Mouse (Mus musculus): ENCODE data around the gene Bhlha9. TPM values are rescaled to one million over a fixed set of nuclear protein-coding genes. Genes with fewer than 3 reads are reported as not detected.

Bhlha9 gene
- polyA plus RNA-seq, 1 experiment, result not detected

DNA sequence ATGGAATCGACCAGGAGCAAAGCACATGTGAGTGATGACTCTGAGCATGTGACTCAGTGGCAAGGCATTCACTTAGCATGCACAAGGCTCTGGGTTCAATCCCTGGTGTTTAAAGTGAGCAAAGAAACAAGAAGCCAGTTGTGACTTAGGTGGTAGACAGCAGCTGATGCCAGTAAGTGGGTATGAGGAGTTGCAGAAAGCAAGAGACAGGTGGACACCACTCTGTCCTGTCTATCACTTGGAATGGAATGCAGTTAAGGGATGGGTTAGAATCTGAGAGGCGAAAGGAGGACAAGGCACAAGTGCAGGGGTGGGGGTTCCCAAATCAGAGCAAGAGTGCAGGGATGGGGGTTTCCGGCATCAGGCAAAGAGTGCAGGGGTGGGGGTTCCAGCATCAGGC lies 19.8 kb downstream of the Bhlha9 start:
- Histone ChIP-seq H3K4me3 (ENCODE audit: insufficient read depth, low read length) (no peak overlapping the region), H3K27ac (ENCODE audit: insufficient read depth, low read depth, low read length) (no peak overlapping the region), H3K4me1 (ENCODE audit: control insufficient read depth, insufficient read depth, low read length) (no peaks in the 10 kb centered on the region)
- TF ChIP-seq CTCF (IDR thresholded peaks at IDR 0.05; ENCODE audit: low read depth, low read length) (no peak), POLR2A (IDR thresholded peaks at IDR 0.05; ENCODE audit: borderline replicate concordance, low read depth, low read length) (no peak)

DNA sequence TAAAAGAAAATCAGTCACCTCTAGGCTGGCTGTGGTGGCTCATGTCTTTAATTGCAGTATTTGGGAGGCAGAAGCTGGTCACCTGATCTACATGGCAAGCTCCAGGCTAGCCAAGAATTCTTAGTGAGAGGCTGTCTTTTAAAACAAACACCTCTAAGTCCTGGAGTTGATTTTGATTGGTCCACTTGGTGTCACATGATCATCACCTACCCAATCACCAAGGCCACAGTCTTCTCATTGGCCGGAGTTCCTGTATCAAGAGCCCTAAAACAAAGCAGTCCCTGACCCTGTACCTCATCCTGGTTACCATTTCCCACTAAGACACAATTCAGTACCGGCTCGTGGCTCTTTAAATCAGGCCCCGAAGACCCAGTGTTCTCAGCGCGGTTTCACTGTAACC lies 23.5 kb downstream of the Bhlha9 start:
- H3K27ac ChIP-seq (ENCODE audit: insufficient read depth, low read depth, low read length), result no peak overlapping the region
- no peaks in the 10 kb centered on the region; the same call in 1 of the 2 replicates for H3K4me1 ChIP-seq (ENCODE audit: control insufficient read depth, insufficient read depth, low read length)
- H3K4me3 ChIP-seq (ENCODE audit: insufficient read depth, low read length), result no peak overlapping the region
- no peak for TF ChIP-seq POLR2A (IDR thresholded peaks at IDR 0.05; ENCODE audit: borderline replicate concordance, low read depth, low read length)
- TF ChIP-seq CTCF (IDR thresholded peaks at IDR 0.05; ENCODE audit: low read depth, low read length), result no peak

DNA sequence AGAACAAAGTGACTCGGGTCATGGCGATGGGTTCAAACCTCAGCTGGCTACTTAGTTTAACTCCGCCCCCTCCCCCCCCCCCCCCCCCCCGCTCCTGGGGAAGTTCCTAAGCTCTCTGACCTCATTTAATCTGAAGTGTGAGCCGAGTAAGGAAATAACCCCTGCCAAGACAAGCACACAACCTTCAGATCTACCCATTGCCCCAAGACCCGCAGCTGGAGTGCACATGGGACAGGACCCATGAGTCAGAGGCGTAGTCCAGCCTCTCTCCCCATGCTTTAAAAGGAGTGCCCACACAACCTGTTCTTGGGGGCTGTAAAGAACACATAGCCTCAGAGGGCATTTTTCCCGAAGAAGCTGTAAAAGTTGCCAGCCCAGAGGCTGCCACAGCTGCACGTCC lies 27.4 kb downstream of the Bhlha9 start:
- Histone ChIP-seq H3K4me3 (ENCODE audit: insufficient read depth, low read length) (no peak overlapping the region), H3K27ac (ENCODE audit: insufficient read depth, low read depth, low read length) (no peak overlapping the region), H3K4me1 (ENCODE audit: control insufficient read depth, insufficient read depth, low read length) (no peaks in the 10 kb centered on the region; the same call in 1 of the 2 replicates)
- TF ChIP-seq CTCF (IDR thresholded peaks at IDR 0.05; ENCODE audit: low read depth, low read length) (no peak), POLR2A (IDR thresholded peaks at IDR 0.05; ENCODE audit: borderline replicate concordance, low read depth, low read length) (no peak)

DNA sequence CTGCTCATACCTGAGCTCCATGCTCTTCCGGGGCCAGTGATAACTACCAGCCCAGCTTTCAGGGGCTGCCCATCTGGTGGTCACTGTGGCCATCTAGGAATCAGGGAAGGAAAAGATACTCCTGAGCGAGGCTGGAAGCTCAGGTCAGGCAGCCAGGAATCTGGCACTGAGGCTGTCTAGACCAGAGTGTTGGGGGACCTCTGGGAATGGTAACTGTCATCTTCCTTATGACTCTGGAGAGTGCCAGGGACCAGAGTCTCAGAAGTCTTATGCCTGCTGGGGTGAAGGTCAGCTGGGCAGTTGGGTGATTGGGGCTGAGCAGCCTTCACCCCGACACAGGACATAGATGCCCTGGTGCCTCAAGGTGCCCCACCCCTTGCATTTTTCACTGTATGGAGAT lies 35.4 kb downstream of the Bhlha9 start:
- Histone ChIP-seq H3K4me1 (ENCODE audit: control insufficient read depth, insufficient read depth, low read length) (0 out of 2 replicates have a peak, but pooled peaks cover 2% of the 10 kb centered on the region), H3K4me3 (ENCODE audit: insufficient read depth, low read length) (no peak overlapping the region), H3K27ac (ENCODE audit: insufficient read depth, low read depth, low read length) (no peak overlapping the region)
- TF ChIP-seq POLR2A (IDR thresholded peaks at IDR 0.05; ENCODE audit: borderline replicate concordance, low read depth, low read length), result no peak
- no peak for TF ChIP-seq CTCF (IDR thresholded peaks at IDR 0.05; ENCODE audit: low read depth, low read length)

DNA sequence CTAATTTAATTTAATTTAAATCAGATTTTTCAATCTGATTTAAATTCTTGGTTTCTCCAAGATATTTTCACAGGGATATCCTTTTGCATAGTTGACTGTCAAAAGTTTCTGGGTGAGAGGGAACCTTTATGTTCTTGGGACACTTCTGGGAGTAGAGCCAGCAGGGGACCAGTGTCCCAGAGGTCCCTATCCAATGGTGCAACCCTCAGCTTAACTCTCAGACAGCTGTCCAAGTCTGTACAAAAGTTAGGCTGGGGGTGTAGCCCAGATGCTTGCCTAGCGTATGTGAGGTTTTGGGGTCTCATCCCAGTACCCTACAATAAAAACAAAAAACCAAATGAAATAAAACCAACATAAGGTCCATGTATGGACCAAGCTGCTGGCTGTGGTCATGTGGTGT lies 35.8 kb downstream of the Bhlha9 start:
- H3K4me1 ChIP-seq (ENCODE audit: control insufficient read depth, insufficient read depth, low read length), result 0 out of 2 replicates have a peak, but pooled peaks cover 2% of the 10 kb centered on the region
- TF ChIP-seq POLR2A (IDR thresholded peaks at IDR 0.05; ENCODE audit: borderline replicate concordance, low read depth, low read length) (no peak), CTCF (IDR thresholded peaks at IDR 0.05; ENCODE audit: low read depth, low read length) (no peak)
- no peak overlapping the region for H3K4me3 ChIP-seq (ENCODE audit: insufficient read depth, low read length)
- no peak overlapping the region for H3K27ac ChIP-seq (ENCODE audit: insufficient read depth, low read depth, low read length)

DNA sequence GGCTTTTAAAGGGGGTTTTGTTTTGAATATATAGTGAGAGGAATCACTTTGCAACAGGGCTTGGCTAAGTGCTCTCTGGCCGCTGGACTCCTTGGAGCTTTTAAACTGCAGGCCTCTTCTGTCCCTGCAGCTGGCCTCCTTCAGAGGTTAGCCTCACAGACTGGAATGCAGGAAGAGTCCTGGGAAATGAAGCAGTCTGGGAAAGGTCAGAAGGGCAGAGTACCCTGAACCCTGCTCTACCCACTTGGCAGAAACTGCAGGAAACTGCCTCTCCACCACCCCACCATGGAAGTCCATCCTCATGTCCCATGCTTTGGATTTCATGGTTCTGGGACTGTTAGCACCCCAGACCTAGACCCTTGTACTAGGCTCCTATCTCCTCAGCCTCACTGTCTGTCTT lies 36.6 kb downstream of the Bhlha9 start:
- TF ChIP-seq CTCF (IDR thresholded peaks at IDR 0.05; ENCODE audit: low read depth, low read length), result no peak
- no peak for TF ChIP-seq POLR2A (IDR thresholded peaks at IDR 0.05; ENCODE audit: borderline replicate concordance, low read depth, low read length)
- Histone ChIP-seq H3K4me1 (ENCODE audit: control insufficient read depth, insufficient read depth, low read length) (0 out of 2 replicates have a peak, but pooled peaks cover 2% of the 10 kb centered on the region), H3K4me3 (ENCODE audit: insufficient read depth, low read length) (no peak overlapping the region), H3K27ac (ENCODE audit: insufficient read depth, low read depth, low read length) (no peak overlapping the region)

DNA sequence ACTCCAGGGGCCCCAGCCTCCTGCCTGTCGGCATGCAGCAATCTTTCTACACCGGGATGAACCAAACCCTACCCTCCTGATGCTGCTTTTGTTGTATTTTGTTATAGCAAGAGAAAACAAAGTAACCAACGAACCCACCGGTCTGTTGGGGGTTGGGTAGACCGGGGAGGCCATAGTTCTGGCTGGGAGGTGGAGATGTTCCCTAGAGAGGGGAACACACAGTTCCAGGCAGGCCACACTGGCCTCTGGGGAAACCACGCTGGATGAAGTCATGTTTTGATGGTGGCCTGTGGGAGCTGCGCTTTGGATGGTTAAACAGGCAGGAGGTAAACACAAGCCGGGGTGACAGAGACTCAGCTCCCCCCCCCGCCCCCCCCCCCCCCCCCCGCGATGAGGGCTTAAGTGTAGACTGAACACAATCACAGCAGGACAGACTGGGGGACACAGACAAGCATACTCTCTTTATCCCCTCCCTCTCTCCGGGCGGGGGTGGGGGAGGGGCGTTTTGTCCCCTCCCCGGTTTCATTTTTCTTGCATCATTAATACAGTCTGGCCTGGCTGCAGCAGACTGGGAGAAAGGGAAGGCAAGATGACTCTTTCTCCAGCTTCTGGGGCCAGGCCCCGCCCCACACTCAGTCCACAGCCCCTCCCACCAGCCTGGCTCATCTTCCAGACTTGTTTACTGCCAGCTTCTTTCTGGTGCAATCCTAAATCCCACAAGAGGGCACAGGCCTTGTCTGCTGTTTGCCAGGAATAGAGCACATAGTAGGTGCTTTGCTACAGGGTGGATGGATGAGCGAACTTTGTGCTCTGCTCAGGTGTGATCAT lies 37.6 kb downstream of the Bhlha9 start:
- Histone ChIP-seq H3K4me1 (ENCODE audit: control insufficient read depth, insufficient read depth, low read length) (0 out of 2 replicates have a peak, but pooled peaks cover 2% of the 10 kb centered on the region), H3K27ac (ENCODE audit: insufficient read depth, low read depth, low read length) (no peak overlapping the region), H3K4me3 (ENCODE audit: insufficient read depth, low read length) (no peak overlapping the region)
- TF ChIP-seq CTCF (IDR thresholded peaks at IDR 0.05; ENCODE audit: low read depth, low read length) (no peak), POLR2A (IDR thresholded peaks at IDR 0.05; ENCODE audit: borderline replicate concordance, low read depth, low read length) (no peak)

DNA sequence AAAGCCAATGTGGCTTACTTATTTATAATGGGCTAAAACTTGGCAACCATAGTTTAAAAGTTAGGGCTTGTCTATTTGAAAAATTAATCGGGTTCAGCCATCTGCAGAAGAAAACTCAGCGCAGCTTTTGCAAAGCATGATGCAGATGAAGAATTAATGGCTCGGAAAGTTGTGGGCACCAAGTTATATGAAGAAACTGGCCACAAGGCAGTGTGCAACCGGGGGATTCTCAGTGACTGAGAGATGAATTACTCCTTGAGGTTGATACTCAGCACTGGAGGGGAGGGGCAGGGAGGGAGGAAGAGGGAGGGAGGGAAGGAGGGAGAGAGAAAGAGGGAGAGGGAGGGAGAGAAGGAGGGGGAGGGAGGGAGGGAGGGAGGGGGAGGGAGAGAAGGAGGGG lies 44.7 kb downstream of the Bhlha9 start:
- no peak overlapping the region for H3K4me3 ChIP-seq (ENCODE audit: insufficient read depth, low read length)
- no peak overlapping the region for H3K27ac ChIP-seq (ENCODE audit: insufficient read depth, low read depth, low read length)
- no peak for TF ChIP-seq POLR2A (IDR thresholded peaks at IDR 0.05; ENCODE audit: borderline replicate concordance, low read depth, low read length)
- TF ChIP-seq CTCF (IDR thresholded peaks at IDR 0.05; ENCODE audit: low read depth, low read length), result no peak
- no peaks in the 10 kb centered on the region for H3K4me1 ChIP-seq (ENCODE audit: control insufficient read depth, insufficient read depth, low read length)

Other genes with a start within 250 kb of the Bhlha9 start
- gene Abr, start 50.2 kb upstream of the Bhlha9 start, polyA plus RNA-seq (2012; ENCODE audit: insufficient read depth, insufficient read length, missing spikeins), result 145 and 158 TPM in 2 replicates
- not detected in 2 replicates for gene Trarg1, start 7.3 kb downstream of the Bhlha9 start, polyA plus RNA-seq (2012; ENCODE audit: insufficient read depth, insufficient read length, missing spikeins)
- 34.7 and 48.6 TPM in 2 replicates for gene Gosr1, start 91.1 kb downstream of the Bhlha9 start, polyA plus RNA-seq (2012; ENCODE audit: insufficient read depth, insufficient read length, missing spikeins)
- 48.0 and 51.9 TPM in 2 replicates for gene Cpd, start 174.5 kb downstream of the Bhlha9 start, polyA plus RNA-seq (2012; ENCODE audit: insufficient read depth, insufficient read length, missing spikeins)
- not detected in 2 replicates for gene Tmigd1, start 229.7 kb downstream of the Bhlha9 start, polyA plus RNA-seq (2012; ENCODE audit: insufficient read depth, insufficient read length, missing spikeins)

Measured in bone marrow macrophage, adult 2 months (primary cell).